Mouse (Mus musculus) right cerebral cortex, postnatal 36 days (tissue): ENCODE measurements around the gene Vapb.

Experiments used
- DNase-seq, 2 experiments: peaks; one replicate each; pipeline ENCODE4 v3.0.0; 2022; ENCODE audit warnings: low spot score in 2 of 2, mixed read lengths in 1 of 2

Vapb gene

DNA sequence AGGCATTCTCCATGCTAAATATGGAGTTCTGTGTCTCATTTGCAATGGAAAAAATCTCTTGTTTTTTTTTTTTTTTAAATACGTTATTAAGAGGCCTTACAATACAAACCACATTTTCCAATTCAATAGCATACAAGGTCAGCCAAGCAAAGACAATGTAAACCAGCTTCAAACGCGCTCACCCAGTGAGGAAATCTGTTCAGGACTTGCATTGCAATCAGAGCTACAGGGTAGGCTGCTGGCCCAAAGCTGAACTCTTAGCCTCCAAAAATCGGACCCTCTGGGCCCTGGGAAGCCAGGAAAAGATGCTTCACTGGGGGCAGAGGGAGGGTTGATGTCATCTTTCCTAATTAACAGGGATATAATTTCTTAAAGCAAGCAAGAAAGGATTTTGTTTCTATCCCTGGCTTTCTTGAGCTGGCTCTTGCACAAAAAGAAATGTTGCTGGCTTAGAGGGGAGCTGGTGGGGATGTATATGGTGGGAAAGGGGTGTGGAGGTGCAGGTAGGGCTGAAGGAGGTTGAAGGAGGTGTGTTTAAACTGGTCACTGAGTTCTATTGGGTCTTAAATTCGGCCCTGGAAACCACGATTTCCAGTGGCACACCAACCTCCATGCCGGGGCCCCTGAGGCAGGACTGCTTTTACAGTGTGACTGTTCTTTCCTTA, 95.6 kb downstream of the Vapb start:
- no peak for DNase-seq
